Mouse (Mus musculus) v-Abl transformed pro-B cells (cell line): ENCODE measurements around the gene Cirbp.

Source experiments
- in situ Hi-C, 2 experiments: fragments of 400-800 bp; cut with MboI; formaldehyde crosslinking; loops; one replicate each; pipeline ENCODE4 v1.15.1; 2025; ENCODE audit not compliant: unreplicated experiment in 2 of 2

Cirbp gene

GRCm38 (mm10) chr10:80159561-80160454 lies 6.0 kb upstream of the Cirbp start:
- in situ Hi-C loops, result loop anchor here in 1 of 2 experiments (25.0 kb wide), 1 partner anchor 527 kb away; the partner anchor contains the start of gene Mknk2

- in situ Hi-C loops, result loop anchor here in 1 of 2 experiments (25.0 kb wide), 1 partner anchor 527 kb away; the partner anchor contains the start of gene Mknk2
These were observed 5.1 kb upstream of the Cirbp start for GRCm38 (mm10) chr10:80160455-80161371.

DNA sequence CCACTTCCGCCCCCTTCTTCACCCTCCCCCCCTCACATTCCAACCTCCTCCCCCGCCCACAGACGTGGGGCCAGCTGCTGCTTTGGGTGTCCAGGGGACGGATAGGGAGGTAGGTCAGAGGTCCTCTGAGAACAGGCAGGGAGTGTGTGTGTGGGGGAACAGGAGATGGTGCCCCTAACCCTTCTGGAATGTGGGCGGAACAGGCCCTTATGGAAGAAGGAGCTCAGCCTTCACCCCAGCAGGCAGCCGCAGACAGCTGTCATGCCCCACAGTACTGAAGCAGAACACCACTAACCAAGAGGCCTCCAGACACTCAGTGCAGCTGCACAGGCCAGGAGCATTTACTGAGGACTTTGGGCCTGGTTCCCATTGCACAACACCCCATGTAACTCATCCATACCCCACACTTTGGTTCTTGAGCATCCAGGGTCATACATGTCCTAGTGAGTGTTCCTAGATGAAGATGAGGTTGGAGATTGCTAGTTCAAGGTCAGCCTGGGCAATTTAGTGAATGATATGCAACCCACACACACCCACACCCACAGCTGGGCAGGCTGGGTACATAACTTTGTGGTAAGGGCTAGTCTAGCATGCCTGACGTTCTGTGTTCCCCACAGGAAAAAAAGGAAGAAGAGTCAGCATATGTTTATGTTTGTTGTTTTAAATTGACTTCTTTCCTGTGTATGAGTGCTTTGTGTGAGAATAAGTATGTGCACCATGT lies 4.1 kb upstream of the Cirbp start:
- in situ Hi-C loops, result loop anchor here in 1 of 2 experiments (25.0 kb wide), 1 partner anchor 526 kb away; the partner anchor contains the start of gene Mknk2

- in situ Hi-C loops, result loop anchor here in 1 of 2 experiments (25.0 kb wide), 1 partner anchor 525 kb away; the partner anchor contains the start of gene Mknk2
These were observed 3.6 kb upstream of the Cirbp start for GRCm38 (mm10) chr10:80162243-80162608.

DNA sequence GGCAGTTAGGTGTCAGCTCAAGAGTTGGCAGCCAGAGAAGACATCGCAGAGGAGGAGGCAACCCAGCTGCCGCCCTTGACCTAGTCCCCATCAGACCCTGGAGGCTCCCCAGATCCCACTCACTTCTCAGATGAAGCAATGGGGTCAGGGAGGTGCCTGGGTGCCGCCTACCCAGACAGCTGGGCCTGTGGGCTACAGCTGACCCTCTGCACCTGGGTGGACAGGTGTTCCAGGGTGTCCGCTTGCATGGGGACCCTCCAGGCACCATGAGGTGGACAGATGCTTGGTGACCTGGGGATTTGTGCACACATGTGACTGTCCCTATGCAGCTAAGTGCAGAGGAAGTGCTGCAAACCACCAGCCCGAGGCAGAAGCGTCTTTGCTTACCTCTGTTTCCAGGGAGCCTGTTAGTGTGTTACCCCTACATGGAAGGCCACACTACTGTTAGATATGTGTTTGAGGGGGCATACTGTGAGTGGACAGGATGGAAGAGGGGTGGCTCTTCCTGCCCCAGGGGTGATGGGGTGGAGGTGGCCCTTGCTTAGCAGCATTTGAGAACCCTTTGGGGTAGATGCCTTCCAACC lies 3.0 kb upstream of the Cirbp start:
- in situ Hi-C loops, result loop anchor here in 1 of 2 experiments (25.0 kb wide), 1 partner anchor 524 kb away; the partner anchor contains the start of gene Mknk2

DNA sequence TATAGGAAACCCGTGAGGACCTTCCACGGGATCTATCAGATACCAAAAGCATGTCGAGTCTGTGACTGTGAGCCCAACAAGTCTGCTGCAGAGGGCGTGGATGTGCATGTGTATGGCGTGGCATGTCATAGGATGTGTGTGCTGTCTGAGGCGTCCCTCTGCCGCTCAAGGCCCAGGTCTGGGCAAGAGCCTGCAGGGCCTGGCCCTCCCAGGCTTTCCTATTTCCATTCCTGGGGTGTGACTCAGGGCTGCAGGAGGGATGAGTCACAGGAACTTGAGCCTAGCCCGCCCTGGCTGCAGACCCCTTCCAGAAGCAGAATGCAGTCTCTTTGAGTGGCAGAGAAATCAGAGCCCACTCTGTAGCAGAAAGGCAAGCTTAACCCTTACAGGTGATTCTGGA lies 2.1 kb upstream of the Cirbp start:
- in situ Hi-C loops, result loop anchor here in 1 of 2 experiments (25.0 kb wide), 1 partner anchor 524 kb away; the partner anchor contains the start of gene Mknk2

DNA sequence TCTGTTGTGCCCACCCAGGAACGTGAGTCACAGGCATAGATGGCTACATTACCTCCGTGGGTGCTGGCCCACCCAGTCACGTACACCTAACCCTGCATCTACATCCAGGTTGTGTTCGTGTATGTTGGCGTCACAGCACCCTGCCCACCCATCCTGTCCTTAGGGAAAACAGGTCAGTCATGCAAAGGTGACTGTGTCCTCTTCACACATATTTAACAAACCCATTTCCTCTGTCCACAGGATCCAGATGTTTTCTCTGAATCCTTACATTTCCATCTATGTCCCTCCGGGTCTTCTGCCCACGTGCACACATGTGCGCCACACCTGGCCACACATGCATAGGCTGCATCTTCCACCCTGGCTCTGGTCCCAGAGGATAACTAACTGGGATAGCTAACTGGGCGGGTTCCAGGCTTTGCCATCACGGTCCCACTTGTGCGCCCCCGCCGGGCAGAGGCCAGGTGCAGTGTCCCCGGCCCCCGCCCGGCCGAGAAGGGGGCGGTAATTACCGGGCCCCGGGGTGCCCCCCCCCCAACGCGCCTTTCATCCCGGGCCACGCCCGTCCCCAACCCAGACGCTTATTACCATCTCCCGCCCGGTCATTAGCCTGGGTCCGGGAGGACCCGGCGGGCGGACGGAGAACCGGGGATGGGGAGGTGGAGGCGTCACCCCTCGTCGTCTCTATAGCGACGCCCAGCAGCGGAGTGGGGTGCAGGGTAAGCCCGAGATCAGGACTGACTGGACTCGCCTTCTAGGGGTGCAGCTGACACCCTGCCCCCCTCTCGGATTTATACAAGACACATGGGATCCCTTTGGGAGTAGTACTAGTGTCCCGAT lies 1.4 kb upstream of the Cirbp start:
- in situ Hi-C loops, result loop anchor here in 1 of 2 experiments (25.0 kb wide), 1 partner anchor 523 kb away; the partner anchor contains the start of gene Mknk2

- in situ Hi-C loops, result loop anchor here in 1 of 2 experiments (25.0 kb wide), 1 partner anchor 522 kb away; the partner anchor contains the start of gene Mknk2
These were observed 814 bp upstream of the Cirbp start for GRCm38 (mm10) chr10:80164998-80165344.

DNA sequence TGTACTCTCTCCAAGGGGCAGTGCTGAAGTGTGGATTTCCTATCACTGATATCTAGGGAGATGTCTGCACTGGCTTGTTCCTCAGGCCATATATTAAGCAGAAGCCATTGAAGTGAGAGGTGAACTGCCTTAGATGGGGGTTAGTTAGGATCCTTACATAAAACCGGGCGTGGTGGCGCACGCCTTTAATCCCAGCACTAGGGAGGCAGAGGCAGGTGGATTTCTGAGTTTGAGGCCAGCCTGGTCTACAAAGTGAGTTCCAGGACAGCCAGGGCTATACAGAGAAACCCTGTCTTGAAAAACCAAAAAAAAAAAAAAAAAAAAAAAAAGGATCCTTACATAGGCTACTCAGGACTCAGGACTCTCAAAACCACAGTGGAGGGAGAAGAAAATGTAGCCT lies 351 bp downstream of the Cirbp start:
- in situ Hi-C loops, result loop anchor here in 1 of 2 experiments (25.0 kb wide), 1 partner anchor 521 kb away; the partner anchor contains the start of gene Mknk2

DNA sequence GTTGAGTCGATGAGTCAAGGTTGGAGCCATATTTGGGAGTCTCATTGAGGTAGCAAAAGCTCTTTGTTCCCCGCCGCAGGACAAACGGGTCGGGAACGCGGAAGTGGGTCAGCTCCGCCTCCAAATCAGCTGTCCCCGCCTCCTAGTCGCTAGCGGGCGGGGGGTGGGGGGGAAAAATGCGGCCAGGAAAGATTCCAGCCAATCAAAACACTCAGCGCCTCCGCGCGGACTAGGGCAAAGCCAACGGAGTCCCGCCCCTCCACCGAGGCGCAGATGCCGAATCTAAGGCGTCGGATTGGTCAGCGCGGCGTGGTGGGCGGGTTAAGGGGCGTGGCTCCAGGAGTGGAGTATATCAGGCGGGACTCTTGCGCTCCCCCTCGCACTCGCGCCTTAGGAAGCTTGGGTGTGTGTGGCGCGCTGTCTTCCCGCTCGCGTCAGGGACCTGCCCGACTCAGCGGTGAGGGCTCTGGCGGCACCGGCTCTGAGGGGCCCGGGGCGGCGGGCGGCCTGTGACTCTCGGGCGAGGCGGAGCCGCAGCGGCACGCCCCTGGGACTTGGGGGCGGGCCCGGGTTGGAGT lies 1.8 kb downstream of the Cirbp start:
- in situ Hi-C loops, result loop anchor here in 1 of 2 experiments (25.0 kb wide), 1 partner anchor 520 kb away; the partner anchor contains the start of gene Mknk2

- in situ Hi-C loops, result loop anchor here in 1 of 2 experiments (25.0 kb wide), 1 partner anchor 519 kb away; the partner anchor contains the start of gene Mknk2
These were observed 2.4 kb downstream of the Cirbp start for GRCm38 (mm10) chr10:80168038-80168661.

GRCm38 (mm10) chr10:80169070-80169469 lies 3.3 kb downstream of the Cirbp start:
- in situ Hi-C loops, result loop anchor here in 1 of 2 experiments (25.0 kb wide), 1 partner anchor 518 kb away; the partner anchor contains the start of gene Mknk2

GRCm38 (mm10) chr10:80169651-80170050 lies 3.9 kb downstream of the Cirbp start:
- in situ Hi-C loops, result loop anchor here in 1 of 2 experiments (5.0 to 25.0 kb wide), 3 partner anchors 178 to 518 kb away; partner anchors contain the start of genes Adamtsl5 and Mknk2

DNA sequence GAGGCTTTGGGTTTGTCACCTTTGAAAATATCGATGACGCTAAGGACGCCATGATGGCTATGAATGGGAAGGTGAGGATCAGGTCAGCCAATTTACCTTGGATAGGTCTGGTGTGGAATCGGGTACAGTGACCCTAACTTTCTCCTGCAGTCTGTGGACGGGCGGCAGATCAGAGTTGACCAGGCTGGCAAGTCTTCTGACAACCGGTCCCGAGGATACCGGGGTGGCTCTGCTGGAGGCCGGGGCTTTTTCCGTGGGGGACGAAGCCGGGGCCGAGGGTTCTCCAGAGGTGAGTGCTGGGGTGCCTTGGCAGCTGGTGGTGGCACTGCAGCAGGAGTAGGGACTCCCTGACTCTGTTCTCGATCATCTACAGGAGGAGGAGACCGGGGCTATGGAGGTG lies 4.3 kb downstream of the Cirbp start:
- in situ Hi-C loops, result loop anchor here in 1 of 2 experiments (5.0 to 25.0 kb wide), 3 partner anchors 177 to 517 kb away; partner anchors contain the start of genes Adamtsl5 and Mknk2

GRCm38 (mm10) chr10:80170601-80171021 lies 4.8 kb downstream of the Cirbp start:
- in situ Hi-C loops, result loop anchor here in 1 of 2 experiments (5.0 to 25.0 kb wide), 3 partner anchors 177 to 517 kb away; partner anchors contain the start of genes Adamtsl5 and Mknk2

DNA sequence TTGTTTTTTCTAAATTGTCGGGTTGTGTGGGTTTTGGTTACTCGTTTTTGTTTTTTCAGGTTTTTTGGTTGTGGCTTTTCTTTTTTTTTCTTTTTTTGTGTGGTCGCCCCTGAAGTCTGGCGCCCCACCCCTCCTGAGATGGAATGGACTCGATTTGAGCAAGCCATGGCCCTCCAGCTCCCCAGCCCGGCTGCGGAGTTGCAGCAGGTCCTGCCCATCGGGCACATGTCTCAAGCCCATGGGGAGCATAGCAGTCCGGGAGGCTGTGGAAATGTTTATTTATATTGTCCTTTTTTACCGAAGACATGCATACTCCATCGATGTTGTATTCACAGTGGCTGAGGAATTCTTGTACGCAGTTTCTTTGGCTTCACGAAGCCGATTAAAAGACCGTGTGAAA lies 5.5 kb downstream of the Cirbp start:
- in situ Hi-C loops, result loop anchor here in 1 of 2 experiments (5.0 to 25.0 kb wide), 3 partner anchors 176 to 516 kb away; partner anchors contain the start of genes Adamtsl5 and Mknk2
